Mouse (Mus musculus) testis, postnatal 14 days (tissue): Measurements from ENCODE around the gene Mylpf.

Experiments used
- DNase-seq: peaks from one replicate; pipeline ENCODE4 v3.0.0; 2021; ENCODE audit warnings: low spot score

Mylpf gene

GRCm38 (mm10) chr7:127260309-127261111 lies 51.8 kb downstream of the Mylpf start, which contains the start of gene Dctpp1:
Dctpp1 (minus strand) TSS chr7:127260709.
- peak; percentile 97 for DNase-seq

- no peak for DNase-seq
These were observed 53.7 kb downstream of the Mylpf start for GRCm38 (mm10) chr7:127262218-127262961.

- no peak for DNase-seq
These were observed 54.8 kb downstream of the Mylpf start for GRCm38 (mm10) chr7:127263526-127263925.
